Mouse (Mus musculus) cerebellum, postnatal 25 days (tissue): ENCODE measurements around the gene Mark2.
"Not testable (repeated sequence)": the region's sequence is repeated elsewhere in the genome, so short reads cannot be mapped to it uniquely, and the experiment has no call there.

ENCODE experiments used
- DNase-seq, 2 experiments: peaks; one replicate each; pipeline ENCODE4 v3.0.0; 2021; ENCODE audit warnings: mixed read lengths in 2 of 2

Gene Mark2

DNA sequence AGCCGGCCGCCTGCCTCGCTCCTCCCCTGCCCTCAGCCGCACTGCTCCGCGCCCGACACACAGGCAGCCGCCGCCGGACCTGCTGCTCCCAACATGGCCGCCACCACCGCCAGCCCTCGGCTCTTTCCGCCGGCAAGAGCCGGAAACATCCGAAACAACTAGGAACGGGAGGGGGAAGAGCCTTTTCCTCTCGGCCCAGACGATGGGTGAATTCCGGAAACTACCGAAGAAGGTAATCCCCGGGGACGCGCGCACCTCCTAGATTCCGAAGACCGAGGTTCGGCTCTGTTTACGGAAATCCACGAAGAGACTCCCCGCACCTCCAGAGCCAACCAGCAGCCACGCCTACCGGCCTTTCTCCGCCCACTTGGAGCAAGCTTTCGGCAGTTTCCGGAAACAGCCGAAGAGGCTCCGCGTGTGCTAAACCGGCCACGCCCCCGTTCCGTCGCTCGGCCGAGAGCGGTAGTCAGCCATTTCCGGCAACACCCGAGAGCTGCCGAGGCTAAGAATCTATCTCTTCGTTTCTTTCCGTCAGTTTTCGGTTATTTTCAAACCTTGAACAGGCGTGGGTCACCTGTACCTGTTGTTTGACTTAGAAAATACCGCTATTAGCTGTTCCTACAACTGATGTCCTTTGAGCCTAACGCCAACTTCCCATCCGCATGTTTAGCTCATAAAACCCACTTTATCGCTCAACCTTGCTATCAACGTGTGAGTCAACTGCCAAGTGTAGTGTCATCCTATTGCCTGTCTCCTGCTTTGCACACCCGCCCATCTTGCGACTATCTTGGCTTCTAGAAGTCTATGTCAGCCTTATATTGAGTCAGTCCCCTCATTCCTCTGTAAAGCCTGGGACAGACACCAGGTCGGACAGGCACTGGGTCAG lies at the start of gene Mark2:
Mark2 (minus strand) TSS at position 349 of the 886 bp plus-strand sequence.
- peak; percentile 99 to 100 for DNase-seq

GRCm38 (mm10) chr19:7388488-7388887 lies 46.8 kb upstream of the Mark2 start:
- no peak for DNase-seq

- no peak for DNase-seq
These were observed 44.4 kb upstream of the Mark2 start for GRCm38 (mm10) chr19:7386042-7386441.

DNA sequence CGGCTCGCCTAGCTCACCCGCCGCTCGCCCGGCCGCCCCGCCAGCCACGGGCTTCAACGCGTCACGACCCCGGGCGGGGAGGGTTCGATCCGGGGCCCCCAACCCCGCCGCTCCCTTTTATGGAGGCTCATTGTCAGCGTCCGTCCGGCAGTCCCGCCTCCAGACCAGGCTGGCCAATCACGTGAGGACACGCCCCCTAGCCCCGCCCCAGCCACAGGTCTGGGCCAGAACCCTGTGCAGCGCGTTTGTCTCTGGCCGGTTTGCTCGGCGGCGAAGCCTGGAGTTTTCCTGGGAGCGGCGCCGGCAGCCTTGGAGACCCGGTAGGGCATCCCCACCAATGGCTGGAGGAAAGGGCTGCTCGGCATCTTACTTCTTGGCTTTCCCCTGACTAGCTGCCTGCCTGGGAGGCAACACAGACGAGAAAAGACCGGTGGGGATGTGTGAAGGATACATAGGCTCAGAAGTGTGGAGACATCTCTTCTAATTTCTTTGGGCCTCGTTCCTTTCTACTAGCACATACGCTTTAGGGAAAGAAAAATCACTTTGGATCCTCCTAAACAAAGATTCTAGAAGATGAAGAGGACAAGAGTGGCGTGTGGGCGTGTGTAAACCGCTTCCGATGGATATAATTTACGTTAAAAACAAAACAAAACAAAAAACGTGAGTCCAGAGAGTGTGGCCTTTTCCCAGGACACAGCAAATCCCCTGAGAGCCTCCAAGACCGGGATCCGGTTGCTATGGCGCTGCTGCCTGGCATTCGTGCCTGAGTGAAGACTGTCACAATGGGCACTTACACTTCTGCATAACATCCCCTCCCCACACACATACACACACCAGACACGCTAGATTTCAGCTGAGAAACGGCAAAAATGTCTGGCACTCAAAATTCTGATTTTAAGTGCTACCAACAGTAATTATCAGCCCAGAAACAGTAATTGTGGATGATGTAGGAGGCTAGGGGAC lies 41.5 kb upstream of the Mark2 start, which contains the start of gene Spindoc:
Spindoc (minus strand) TSS at position 92 of the 963 bp plus-strand sequence.
- DNase-seq, result peak; percentile 100

GRCm38 (mm10) chr19:7382248-7382902 lies 40.7 kb upstream of the Mark2 start:
- DNase-seq, result peak; percentile 61 to 73

DNA sequence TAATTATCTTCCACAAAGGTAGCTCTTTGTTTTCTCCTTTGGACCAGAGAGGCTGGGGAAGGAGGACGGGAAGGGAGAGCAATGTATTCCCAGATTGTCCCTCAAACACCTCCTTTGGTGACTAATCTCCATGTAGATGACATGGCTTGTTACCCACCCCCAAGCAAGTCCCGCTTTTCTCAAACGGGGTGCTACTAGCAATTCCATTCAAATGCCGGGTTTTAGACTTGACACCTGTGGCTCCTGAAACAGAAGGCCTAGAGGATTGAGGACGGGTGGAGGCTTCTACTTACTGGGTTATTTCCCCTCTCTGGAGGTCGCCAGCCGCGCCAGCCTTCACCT lies 40.2 kb upstream of the Mark2 start:
- DNase-seq, result no peak

GRCm38 (mm10) chr19:7377639-7378038 lies 36.0 kb upstream of the Mark2 start:
- DNase-seq, result no peak

GRCm38 (mm10) chr19:7374491-7374890 lies 32.8 kb upstream of the Mark2 start:
- DNase-seq, result no peak

DNA sequence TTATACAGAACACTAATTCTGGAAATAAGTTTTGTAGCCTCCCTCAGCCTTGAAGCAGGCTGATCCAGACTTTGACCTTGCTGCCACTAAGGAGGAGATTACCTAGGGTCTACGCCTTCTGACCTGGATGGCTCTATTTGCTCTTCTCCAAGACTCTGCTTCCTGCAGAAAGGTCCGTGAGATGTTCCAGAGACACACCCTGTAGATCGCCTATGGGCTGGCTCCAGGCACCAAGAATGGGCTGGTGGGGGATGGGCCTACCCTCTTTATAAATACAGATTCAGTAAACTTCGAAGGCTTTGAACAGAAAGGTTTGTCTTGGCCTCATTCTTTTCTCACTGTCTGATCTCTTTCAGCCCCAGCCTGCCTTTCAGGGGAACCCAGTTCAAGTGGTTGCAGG lies 27.8 kb upstream of the Mark2 start:
- not testable (repeated sequence) for DNase-seq

GRCm38 (mm10) chr19:7353636-7354035 lies 12.0 kb upstream of the Mark2 start:
- DNase-seq, result no peak

- peak; percentile 38 to 64 for DNase-seq
These were observed 11.3 kb upstream of the Mark2 start for GRCm38 (mm10) chr19:7352809-7353495.

- no peak for DNase-seq
These were observed 8.3 kb upstream of the Mark2 start for GRCm38 (mm10) chr19:7349993-7350392.

- DNase-seq, result peak; percentile 43 to 58
These were observed 3.6 kb upstream of the Mark2 start for GRCm38 (mm10) chr19:7345235-7345755.

DNA sequence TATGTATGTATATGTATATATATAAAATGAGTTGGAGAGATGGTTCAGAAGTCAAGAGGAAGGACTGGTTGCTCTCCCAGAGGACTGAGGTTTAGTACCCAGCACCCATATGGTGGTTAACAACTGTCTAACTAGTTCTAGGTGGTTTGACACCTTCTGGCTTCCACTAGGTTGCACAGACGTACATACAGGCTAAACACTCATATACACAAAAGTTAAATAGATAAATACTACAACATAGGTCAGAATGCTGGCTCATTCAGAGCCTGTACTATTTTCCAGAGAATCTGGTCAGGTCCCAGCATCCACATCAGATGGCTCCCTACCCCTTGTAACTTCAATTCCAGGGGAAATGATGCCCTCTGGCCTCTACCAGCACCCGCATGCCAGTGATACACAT lies 986 bp upstream of the Mark2 start:
- DNase-seq, result no peak

DNA sequence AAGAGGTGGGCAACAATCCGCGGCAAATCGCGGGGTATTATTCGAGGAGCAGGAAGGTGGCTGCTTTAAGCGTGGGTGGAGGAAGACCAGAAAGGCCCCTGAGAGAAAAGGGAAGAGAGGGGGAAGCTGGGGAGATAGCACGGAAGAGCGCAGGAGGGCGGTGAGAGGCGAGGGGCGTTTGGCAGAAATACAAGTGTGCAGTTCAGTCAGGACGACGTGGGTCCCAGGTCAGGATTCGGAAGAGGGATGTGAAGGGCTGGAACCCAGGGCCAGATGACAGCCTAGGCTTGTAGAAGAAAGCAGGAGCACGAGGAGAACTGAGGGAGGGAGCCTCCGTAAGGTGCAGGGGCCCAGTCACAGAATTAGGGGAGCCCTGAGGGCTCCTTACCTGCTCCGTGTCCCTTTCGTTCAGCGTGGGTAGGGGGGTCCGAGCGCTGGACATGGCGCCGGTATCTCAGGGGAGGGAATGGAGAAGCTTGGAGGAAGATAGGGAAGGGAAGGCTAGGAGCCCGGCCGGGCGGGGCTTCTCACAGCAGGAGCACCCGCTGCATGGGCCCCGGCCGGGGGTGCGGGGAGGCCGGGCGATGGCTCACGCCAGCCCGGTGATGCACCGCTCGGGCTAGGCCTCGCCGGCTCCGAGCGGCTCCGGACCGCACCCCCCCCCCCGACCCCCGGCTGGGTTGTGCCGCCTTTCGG lies 732 bp downstream of the Mark2 start:
- no peak for DNase-seq

DNA sequence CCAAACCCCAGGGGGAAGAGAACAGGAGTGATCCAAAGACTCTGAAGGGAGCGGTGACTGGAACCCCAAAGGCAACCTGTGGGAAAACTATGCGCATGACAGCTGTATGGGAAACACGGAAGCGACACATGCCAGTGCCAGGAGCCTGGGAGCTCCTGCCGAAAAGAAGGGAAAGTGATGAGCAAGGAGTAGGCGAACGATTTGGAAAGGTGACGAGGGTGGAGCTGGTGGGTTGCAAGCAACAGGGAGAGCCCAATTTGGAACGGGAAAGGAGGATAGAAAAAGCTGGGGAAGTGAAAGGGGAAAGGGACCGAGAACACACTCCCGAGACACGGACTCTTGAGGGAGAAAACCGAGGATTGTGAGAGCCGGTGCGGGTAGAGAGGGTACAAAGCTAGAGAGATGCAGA lies 1.3 kb downstream of the Mark2 start:
- peak; percentile 38 to 45 for DNase-seq

- DNase-seq, result no peak
These were observed 1.8 kb downstream of the Mark2 start for GRCm38 (mm10) chr19:7339867-7340266.

DNA sequence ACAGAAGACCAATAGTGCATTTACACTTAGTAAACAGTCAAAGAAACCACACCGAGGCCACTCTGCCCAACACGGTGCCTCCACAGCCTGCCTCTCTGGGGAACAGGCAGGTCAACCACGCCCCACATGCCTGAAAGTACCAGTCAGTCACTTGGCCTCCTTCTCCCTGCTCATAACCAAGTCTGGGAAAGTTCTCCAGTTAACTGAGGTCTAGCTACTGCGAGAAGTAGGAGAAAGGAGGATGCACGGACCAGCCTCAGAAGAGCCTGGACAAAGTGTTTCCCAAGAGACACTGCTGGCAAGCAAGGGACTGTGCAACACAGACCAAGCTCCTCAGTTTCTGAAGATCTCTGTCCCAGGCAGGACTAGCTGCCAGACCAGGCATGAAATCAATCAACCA lies 2.6 kb downstream of the Mark2 start:
- DNase-seq, result no peak

DNA sequence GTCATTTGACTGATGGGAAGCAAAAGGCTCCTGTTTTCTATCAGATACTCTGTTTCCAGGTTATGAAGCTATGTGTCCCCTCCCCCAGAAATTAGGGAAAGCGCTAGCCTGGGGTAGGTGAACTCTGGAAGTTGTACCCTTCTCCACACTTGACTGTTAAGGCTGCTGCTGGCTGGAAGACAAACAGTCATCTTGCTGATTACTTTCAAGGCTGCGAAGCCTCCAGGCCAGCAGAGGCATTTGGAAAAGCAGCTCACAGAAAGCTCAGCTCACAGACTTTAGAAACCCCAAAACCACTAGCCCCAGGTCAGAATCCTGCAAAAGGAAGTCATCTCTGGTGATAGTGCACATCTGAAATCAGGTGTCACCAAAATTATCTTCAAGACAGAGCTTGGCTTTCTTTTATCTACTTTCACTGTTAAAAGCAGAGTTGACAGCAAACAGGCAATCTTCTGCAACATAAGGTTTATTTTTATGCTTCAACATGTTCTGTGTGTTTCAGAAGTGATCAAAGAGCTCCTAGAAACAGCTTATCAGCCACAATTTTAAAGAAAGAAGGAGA lies 3.8 kb downstream of the Mark2 start:
- DNase-seq, result no peak

DNA sequence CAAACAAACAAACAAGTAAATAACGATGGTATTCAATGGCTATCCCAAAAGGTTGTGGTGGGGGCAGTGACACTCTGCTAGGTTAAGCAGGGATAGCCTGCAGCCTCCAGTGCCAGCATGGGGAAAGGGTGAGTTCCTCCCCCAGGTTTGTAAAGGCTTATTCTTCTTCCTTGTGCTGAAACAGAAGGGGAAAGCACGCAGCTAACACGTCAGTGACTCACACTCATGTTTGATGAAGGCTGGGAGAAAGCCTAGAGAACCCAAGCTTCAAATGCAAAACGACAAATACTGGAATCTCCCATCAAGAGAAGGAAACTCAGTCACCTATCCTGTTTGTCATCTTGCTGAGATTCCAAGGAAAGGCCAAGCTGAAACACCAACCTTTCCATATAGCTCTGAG lies 6.0 kb downstream of the Mark2 start:
- DNase-seq, result no peak

DNA sequence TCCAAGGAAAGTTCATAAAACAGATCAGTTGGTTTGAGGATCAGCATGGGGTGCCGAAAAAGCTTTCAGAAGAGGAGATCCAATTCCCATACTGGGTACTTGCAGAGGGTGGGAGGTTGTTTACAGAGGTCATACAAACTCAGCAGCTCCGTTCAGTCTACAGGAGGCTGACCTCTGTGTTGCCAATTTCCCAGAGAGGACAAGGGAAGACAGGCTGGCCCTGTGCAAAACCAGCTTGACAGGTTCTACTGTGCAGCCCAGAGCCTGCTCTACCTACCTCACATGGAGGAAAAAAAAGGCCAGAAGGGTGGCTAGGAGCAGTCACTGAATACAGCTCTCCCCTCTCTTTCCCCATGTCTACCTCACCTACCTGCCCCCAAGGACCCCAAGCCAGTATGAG lies 7.6 kb downstream of the Mark2 start:
- DNase-seq, result no peak
